Mouse (Mus musculus) liver, embryonic 12.5 days (tissue): Measurements from ENCODE around the gene Tlr11. TPM values are rescaled to one million over a fixed set of nuclear protein-coding genes. Genes with fewer than 3 reads are reported as not detected.

Source experiments
- ATAC-seq: fragments of 200-750 bp; cut with Nextera tagmentation; 2 replicates; pipeline ENCODE4 v1.8.0; 2017; ENCODE audit warnings: moderate number of reproducible peaks, mild to moderate bottlenecking, moderate library complexity
- H3K27ac ChIP-seq: fragments of 300-500 bp; sonication (generic); 2 replicates; pipeline ENCODE4 v1.5.1; 2016; ENCODE audit warnings: mild to moderate bottlenecking
- H3K27me3 ChIP-seq: fragments of 300-500 bp; sonication (generic); replicated peaks from 2 replicates; pipeline ENCODE4 v1.6.1; 2016; ENCODE audit warnings: mild to moderate bottlenecking, moderate library complexity
- H3K36me3 ChIP-seq: fragments of 300-500 bp; sonication (generic); 2 replicates; pipeline ENCODE4 v1.6.1; 2016; ENCODE audit warnings: mild to moderate bottlenecking, moderate library complexity
- H3K4me1 ChIP-seq: fragments of 300-500 bp; sonication (generic); 2 replicates; pipeline ENCODE4 v1.6.1; 2016
- H3K4me2 ChIP-seq: fragments of 300-500 bp; sonication (generic); 2 replicates; pipeline ENCODE4 v1.6.1; 2016; ENCODE audit warnings: mild to moderate bottlenecking, moderate library complexity
- H3K4me3 ChIP-seq: fragments of 300-500 bp; sonication (generic); 2 replicates; pipeline ENCODE4 v1.5.1; 2016; ENCODE audit warnings: mild to moderate bottlenecking, moderate library complexity
- H3K9ac ChIP-seq: fragments of 300-500 bp; sonication (generic); 2 replicates; pipeline ENCODE4 v1.6.1; 2016; ENCODE audit warnings: mild to moderate bottlenecking, moderate library complexity
- H3K9me3 ChIP-seq: fragments of 300-500 bp; sonication (generic); replicated peaks from 2 replicates; pipeline ENCODE4 v1.6.1; 2016; ENCODE audit warnings: mild to moderate bottlenecking, moderate library complexity
- WGBS: fragments of 180-500 bp; shearing (Covaris S2); methylation state at CpG from one replicate; pipeline ENCODE4 v1.1.7; 2016; ENCODE audit not compliant: insufficient replicate concordance; 5-methylcytosine and 5-hydroxymethylcytosine counted together
- polyA plus RNA-seq: library from polyadenylated mRNA; unstranded; fragments of >200 nt; fragmentation: Nextera tagmentation; extraction: Ambion mirVana; gene quantifications from 2 replicates; pipeline ENCODE4 v1.2.1, GENCODE M21; 2016

Gene Tlr11
- not detected in 2 replicates for polyA plus RNA-seq

DNA sequence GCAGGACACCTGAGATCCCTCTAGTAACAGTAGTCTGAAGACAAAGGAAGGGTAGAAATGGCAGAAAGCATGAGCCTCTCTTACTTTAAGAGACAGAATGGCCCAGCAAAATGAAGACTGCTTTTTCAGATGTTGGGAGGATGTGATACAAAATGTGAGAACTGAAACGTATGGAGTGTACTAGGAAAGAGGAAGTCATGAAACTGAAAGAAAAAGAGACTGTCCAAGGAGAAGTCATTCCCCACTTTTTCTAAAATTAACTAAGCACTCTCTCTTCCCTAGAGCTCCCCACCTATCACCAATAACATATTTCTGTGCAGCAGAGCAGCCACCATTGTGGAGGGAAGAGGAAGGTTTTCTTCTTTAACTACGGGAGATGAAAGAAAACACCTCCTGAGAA, at the start of gene Tlr11:
TSS of gene Tlr11 (plus strand) at position 322 of the 400 bp plus-strand sequence.
- Histone ChIP-seq H3K9me3 (no peaks in the 10 kb centered on the region), H3K27me3 (no peaks in the 10 kb centered on the region), H3K36me3 (no peaks in the 10 kb centered on the region), H3K9ac (no peak within 1 kb of the TSS), H3K4me1 (no peaks in the 10 kb centered on the region), H3K4me2 (no peak within 1 kb of the TSS), H3K4me3 (no peak within 1 kb of the TSS), H3K27ac (no peak within 1 kb of the TSS)
- no peak for ATAC-seq
- WGBS, result 44% methylated on average over 2 of the region's 2 CpGs

DNA sequence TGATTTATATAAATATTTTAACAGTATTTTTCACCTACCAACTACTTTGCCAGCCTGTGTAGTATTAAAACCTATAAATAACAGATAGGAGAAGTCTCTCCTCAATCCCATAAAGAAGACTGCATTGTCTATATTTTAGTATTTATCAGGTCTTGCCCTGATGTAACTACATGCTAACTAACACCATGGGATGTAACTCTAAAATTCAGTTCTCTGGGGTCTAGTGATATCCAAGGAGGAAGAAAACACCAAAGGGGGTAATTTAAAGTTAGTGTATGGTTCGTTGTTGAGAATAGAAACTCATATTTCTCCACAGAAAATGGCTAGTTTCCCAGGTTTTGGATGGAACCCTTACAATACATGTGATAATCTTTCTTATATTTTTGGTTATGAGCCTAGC, 31.1 kb upstream of the Tlr11 start, which contains the start of gene Olfr734:
TSS of gene Olfr734 (minus strand) at position 101 of the 400 bp plus-strand sequence.
- H3K27ac ChIP-seq, result no peak within 1 kb of the TSS
- 48% methylated on average over 1 of the region's 1 CpGs for WGBS
- no peaks in the 10 kb centered on the region for H3K9me3 ChIP-seq
- H3K27me3 ChIP-seq, result no peaks in the 10 kb centered on the region
- no peaks in the 10 kb centered on the region for H3K4me1 ChIP-seq
- no peak within 1 kb of the TSS for H3K9ac ChIP-seq
- H3K4me3 ChIP-seq, result no peak within 1 kb of the TSS
- H3K4me2 ChIP-seq, result no peak within 1 kb of the TSS
- ATAC-seq, result no peak
- no peaks in the 10 kb centered on the region for H3K36me3 ChIP-seq

DNA sequence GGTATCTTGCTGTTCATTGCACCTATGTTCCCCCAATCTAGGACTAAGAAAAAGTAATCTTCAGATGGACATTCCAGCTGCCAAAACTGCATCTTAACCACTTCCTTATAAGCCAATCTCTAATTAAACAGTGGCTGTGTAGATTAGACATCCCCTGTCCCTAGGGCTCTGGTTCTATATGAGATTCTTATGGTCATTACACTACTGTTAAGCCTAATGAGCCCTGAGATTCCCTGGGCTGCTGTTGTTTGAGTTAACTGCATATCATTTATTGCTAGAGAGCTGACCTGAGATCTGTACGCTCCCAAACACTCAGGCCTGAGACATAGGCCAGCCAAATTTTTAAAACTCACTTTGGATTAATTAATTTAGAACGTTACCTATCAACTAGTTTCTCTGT, 8.9 kb upstream of the Tlr11 start, which contains the start of gene Olfr735:
TSS of gene Olfr735 (minus strand) at position 77 of the 400 bp plus-strand sequence.
- no peak within 1 kb of the TSS for H3K9ac ChIP-seq
- H3K27me3 ChIP-seq, result no peaks in the 10 kb centered on the region
- ATAC-seq, result no peak
- WGBS, result 60% methylated on average over 2 of the region's 2 CpGs
- no peak within 1 kb of the TSS for H3K4me2 ChIP-seq
- H3K4me1 ChIP-seq, result no peaks in the 10 kb centered on the region
- H3K4me3 ChIP-seq, result no peak within 1 kb of the TSS
- H3K36me3 ChIP-seq, result no peaks in the 10 kb centered on the region
- no peaks in the 10 kb centered on the region for H3K9me3 ChIP-seq
- H3K27ac ChIP-seq, result no peak within 1 kb of the TSS

DNA sequence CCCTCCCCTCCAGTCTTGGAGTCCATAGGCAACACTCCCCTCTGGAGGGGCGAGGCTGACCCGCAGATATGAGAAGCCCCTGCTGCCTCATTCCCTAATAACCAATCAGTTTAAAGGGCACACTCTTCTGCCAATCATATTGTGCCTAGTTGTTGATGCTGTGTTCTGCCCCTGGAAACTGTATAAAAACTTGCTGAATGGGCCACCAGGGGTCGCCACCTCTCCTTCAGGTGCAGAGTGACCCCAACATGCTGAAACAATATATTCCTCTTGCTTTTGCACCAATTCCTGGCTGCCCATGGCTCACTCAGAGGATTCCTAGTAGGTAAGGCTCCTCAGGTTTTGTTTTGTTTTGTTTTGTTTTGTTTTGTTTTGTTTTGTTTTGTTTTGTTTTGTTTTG, 5.3 kb upstream of the Tlr11 start:
- Histone ChIP-seq H3K27me3 (no peaks in the 10 kb centered on the region), H3K36me3 (no peaks in the 10 kb centered on the region), H3K4me3 (no peak overlapping the region), H3K9ac (no peak overlapping the region), H3K9me3 (no peaks in the 10 kb centered on the region), H3K4me2 (no peak overlapping the region), H3K4me1 (no peaks in the 10 kb centered on the region), H3K27ac (no peak overlapping the region)
- no peak for ATAC-seq
- WGBS, result 23% methylated on average over 3 of the region's 3 CpGs

DNA sequence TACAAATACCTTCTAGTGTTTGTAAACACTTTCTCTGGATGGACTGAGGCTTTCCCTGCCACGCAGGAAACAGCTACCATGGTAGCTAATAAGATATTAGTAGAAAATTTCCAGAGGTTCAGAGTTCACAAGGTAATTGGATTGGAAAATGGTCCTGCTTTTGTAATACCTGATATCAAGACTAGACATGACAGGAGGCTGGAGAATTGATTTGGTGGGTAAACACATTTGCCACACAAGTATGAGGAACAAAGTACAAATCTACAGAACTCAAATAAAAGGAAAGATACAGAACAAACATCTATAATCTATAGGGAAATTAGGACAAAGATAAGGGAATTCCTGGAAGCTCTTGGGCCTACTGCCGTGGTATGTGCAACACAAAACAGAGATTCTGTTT, 989 bp upstream of the Tlr11 start:
- H3K27me3 ChIP-seq, result no peaks in the 10 kb centered on the region
- H3K9me3 ChIP-seq, result no peaks in the 10 kb centered on the region
- H3K4me3 ChIP-seq, result no peak overlapping the region
- H3K9ac ChIP-seq, result no peak overlapping the region
- no peaks in the 10 kb centered on the region for H3K36me3 ChIP-seq
- no peak overlapping the region for H3K4me2 ChIP-seq
- no peak for ATAC-seq
- H3K27ac ChIP-seq, result no peak overlapping the region
- WGBS, result 55% methylated on average over 2 of the region's 2 CpGs
- H3K4me1 ChIP-seq, result no peaks in the 10 kb centered on the region

DNA sequence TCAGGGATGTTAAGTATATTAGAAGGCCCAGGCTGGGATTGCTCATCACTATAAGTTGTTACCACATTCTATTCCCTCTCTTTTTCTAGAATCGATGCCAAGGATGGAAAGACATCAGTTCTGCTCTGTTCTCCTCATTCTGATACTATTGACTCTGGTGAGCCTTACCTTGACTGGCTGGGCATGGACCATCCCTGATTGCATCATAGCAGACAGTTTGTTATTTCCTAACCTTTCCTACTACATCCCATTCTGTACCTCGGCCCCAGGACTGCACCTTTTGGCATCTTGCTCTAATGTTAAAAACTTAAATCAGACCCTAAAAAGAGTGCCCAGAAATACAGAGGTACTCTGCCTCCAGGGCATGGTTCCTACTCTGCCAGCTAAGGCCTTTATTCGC, 2.8 kb downstream of the Tlr11 start:
- H3K27ac ChIP-seq, result no peak overlapping the region
- WGBS, result 70% methylated on average over 3 of the region's 3 CpGs

DNA sequence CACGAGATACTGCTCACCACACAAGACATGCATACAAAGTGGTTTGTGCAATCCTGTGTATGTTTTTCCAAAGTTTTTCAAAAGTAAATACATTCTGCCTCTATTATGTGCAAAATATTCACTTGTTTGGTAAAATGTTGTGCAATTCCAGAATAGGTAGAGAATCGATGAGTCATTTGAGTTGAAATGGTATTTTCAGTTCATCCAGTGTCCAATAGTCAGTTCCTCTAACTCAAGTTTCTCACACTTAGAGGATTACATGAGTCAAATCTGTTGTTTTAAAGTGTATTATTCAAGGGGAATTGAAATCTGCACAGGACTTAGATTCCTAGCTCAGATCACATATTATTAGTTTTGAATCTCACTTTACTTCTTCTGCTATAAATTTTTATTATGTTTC, 5.8 kb downstream of the Tlr11 start:
- Histone ChIP-seq H3K4me1 (no peaks in the 10 kb centered on the region), H3K27me3 (no peaks in the 10 kb centered on the region), H3K4me3 (no peak overlapping the region), H3K36me3 (no peaks in the 10 kb centered on the region), H3K9me3 (no peaks in the 10 kb centered on the region), H3K4me2 (no peak overlapping the region), H3K27ac (no peak overlapping the region), H3K9ac (no peak overlapping the region)
- 54% methylated on average over 2 of the region's 2 CpGs for WGBS
- ATAC-seq, result no peak

More for the DNA sequence above, 2.8 kb downstream of the Tlr11 start:
- Histone ChIP-seq H3K4me2 (no peak overlapping the region), H3K9ac (no peak overlapping the region), H3K27me3 (no peaks in the 10 kb centered on the region), H3K4me3 (no peak overlapping the region), H3K9me3 (no peaks in the 10 kb centered on the region), H3K4me1 (no peaks in the 10 kb centered on the region), H3K36me3 (no peaks in the 10 kb centered on the region)
- no peak for ATAC-seq

DNA sequence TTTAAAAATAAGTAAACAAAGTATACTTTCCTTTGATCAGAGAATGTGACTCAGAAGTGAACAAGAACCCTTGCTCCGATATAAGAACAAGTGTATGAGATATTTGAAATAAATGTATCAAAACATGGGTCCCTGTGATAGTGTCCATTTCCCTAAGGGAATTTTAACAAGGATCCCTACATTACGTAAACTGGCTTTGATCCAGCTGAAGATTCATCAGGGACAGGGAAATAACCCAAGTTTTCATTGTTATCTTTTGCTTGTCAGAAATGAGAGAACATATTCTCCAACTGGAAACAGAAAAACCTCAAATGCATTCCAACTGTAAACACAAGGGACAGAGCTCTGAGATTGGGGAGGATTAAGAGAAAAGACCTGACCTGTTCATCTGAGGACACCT, 23.1 kb downstream of the Tlr11 start, which contains the start of gene Olfr736:
TSS of gene Olfr736 (plus strand) at position 301 of the 400 bp plus-strand sequence.
- H3K9me3 ChIP-seq, result no peaks in the 10 kb centered on the region
- 71% methylated on average over 2 of the region's 2 CpGs for WGBS
- ATAC-seq, result no peak

DNA sequence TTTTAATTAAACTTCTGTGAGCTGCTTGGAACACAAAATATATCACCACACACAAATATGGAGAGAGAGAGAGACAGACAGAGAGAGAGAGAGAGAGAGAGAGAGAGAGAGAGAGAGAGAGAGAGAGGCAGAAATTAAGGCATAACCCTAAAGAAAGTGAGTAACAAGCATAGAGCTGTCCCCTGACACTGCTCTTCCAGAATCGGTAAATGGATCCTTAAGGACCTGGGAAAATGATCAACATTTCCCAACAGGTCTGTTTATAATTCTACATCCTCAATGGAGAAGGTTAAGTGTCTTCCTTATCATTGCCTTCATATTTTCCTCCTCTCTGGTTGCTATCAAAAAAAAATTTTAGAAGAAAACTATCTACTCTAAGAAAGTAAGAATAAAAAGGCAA, 49.6 kb downstream of the Tlr11 start, which contains the start of gene Olfr738:
TSS of gene Olfr738 (plus strand) at position 301 of the 400 bp plus-strand sequence.
- H3K36me3 ChIP-seq, result no peaks in the 10 kb centered on the region
- H3K4me1 ChIP-seq, result no peaks in the 10 kb centered on the region
- H3K4me3 ChIP-seq, result no peak within 1 kb of the TSS
- WGBS, result 68% methylated on average over 1 of the region's 1 CpGs
- no peaks in the 10 kb centered on the region for H3K27me3 ChIP-seq
- no peak within 1 kb of the TSS for H3K27ac ChIP-seq
- H3K9ac ChIP-seq, result no peak within 1 kb of the TSS
- no peak for ATAC-seq
- no peaks in the 10 kb centered on the region for H3K9me3 ChIP-seq
- no peak within 1 kb of the TSS for H3K4me2 ChIP-seq

More for the DNA sequence above, 23.1 kb downstream of the Tlr11 start, which contains the start of gene Olfr736:
- Histone ChIP-seq H3K4me2 (no peak within 1 kb of the TSS), H3K9ac (no peak within 1 kb of the TSS), H3K36me3 (no peaks in the 10 kb centered on the region), H3K4me3 (no peak within 1 kb of the TSS), H3K27ac (no peak within 1 kb of the TSS), H3K27me3 (no peaks in the 10 kb centered on the region), H3K4me1 (no peaks in the 10 kb centered on the region)

Other genes starting within 250 kb of the Tlr11 start
- not detected in 2 replicates for gene Olfr727, start 234.7 kb upstream of the Tlr11 start, polyA plus RNA-seq
- gene Olfr728, start 215.2 kb upstream of the Tlr11 start, polyA plus RNA-seq, result not detected in 2 replicates
- not detected in 2 replicates for gene Olfr729, start 205.0 kb upstream of the Tlr11 start, polyA plus RNA-seq
- gene Olfr730, start 169.7 kb upstream of the Tlr11 start, polyA plus RNA-seq, result not detected in 2 replicates
- gene Olfr731, start 116.0 kb upstream of the Tlr11 start, polyA plus RNA-seq, result not detected in 2 replicates
- not detected in 2 replicates for gene Olfr732, start 73.7 kb upstream of the Tlr11 start, polyA plus RNA-seq
- not detected in 2 replicates for gene Olfr733, start 56.4 kb upstream of the Tlr11 start, polyA plus RNA-seq
- not detected in 2 replicates for gene Olfr734, start 31.2 kb upstream of the Tlr11 start, polyA plus RNA-seq
- not detected in 2 replicates for gene Olfr735, start 9.0 kb upstream of the Tlr11 start, polyA plus RNA-seq
- not detected in 2 replicates for gene Olfr736, start 23.2 kb downstream of the Tlr11 start, polyA plus RNA-seq
- gene Olfr738, start 49.7 kb downstream of the Tlr11 start, polyA plus RNA-seq, result not detected in 2 replicates
- gene Olfr739, start 60.7 kb downstream of the Tlr11 start, polyA plus RNA-seq, result not detected in 2 replicates
- gene Olfr740, start 87.6 kb downstream of the Tlr11 start, polyA plus RNA-seq, result not detected in 2 replicates
- gene Olfr741, start 114.8 kb downstream of the Tlr11 start, polyA plus RNA-seq, result not detected in 2 replicates
- gene Olfr742, start 145.7 kb downstream of the Tlr11 start, polyA plus RNA-seq, result not detected in 2 replicates
- gene Olfr743, start 163.9 kb downstream of the Tlr11 start, polyA plus RNA-seq, result not detected in 2 replicates